Mouse (Mus musculus) midbrain, embryonic 14.5 days (tissue): Measurements from ENCODE around the gene Cd3d. TPM values are rescaled to one million over a fixed set of nuclear protein-coding genes. Genes with fewer than 3 reads are reported as not detected.
A peak's percentile ranks its signal among the peaks of the same experiment; 100 is the strongest.

Experiments used
- ATAC-seq: fragments of 200-750 bp; cut with Nextera tagmentation; 2 replicates; pipeline ENCODE4 v1.8.0; 2017; ENCODE audit warnings: moderate number of reproducible peaks, moderate library complexity; ENCODE audit not compliant: low FRiP score, low TSS enrichment
- DNase-seq: peaks from one replicate; pipeline ENCODE4 v3.0.0-alpha.2; 2015
- H3K27ac ChIP-seq: fragments of 300-500 bp; sonication (generic); replicated peaks from 2 replicates; pipeline ENCODE4 v1.5.1; 2014; ENCODE audit warnings: mild to moderate bottlenecking, low read depth, low read length, moderate library complexity
- H3K27me3 ChIP-seq: fragments of 300-500 bp; sonication (generic); 2 replicates; pipeline ENCODE4 v1.6.1; 2014; ENCODE audit warnings: low read length, control low read depth, mixed read lengths; ENCODE audit not compliant: control insufficient read depth, insufficient read depth
- H3K36me3 ChIP-seq: fragments of 300-500 bp; sonication (generic); 2 replicates; pipeline ENCODE4 v1.6.1; 2014; ENCODE audit warnings: low read length, control low read depth; ENCODE audit not compliant: control insufficient read depth, insufficient read depth
- H3K4me1 ChIP-seq: fragments of 300-500 bp; sonication (generic); 2 replicates; pipeline ENCODE4 v1.6.1; 2014; ENCODE audit warnings: mild to moderate bottlenecking, antibody characterized with exemption, low read length, control low read depth; ENCODE audit not compliant: control insufficient read depth, insufficient read depth
- H3K4me2 ChIP-seq: fragments of 300-500 bp; sonication (generic); 2 replicates; pipeline ENCODE4 v1.6.1; 2014; ENCODE audit warnings: mild to moderate bottlenecking, low read length, moderate library complexity
- H3K4me3 ChIP-seq: fragments of 300-500 bp; sonication (generic); replicated peaks from 2 replicates; pipeline ENCODE4 v1.5.1; 2014; ENCODE audit warnings: low read depth, low read length
- H3K9ac ChIP-seq: fragments of 300-500 bp; sonication (generic); replicated peaks from 2 replicates; pipeline ENCODE4 v1.6.1; 2014; ENCODE audit warnings: mild to moderate bottlenecking, low read length, moderate library complexity
- H3K9me3 ChIP-seq: fragments of 300-500 bp; sonication (generic); 2 replicates; pipeline ENCODE4 v1.6.1; 2016; ENCODE audit warnings: low read length, control low read depth, mixed read lengths; ENCODE audit not compliant: control insufficient read depth
- WGBS: fragments of 180-500 bp; shearing (Covaris S2); extraction: QIAGEN DNeasy Blood & Tissue Kit; methylation state at CpG from one replicate; pipeline ENCODE4 v1.1.7; 2014; 5-methylcytosine and 5-hydroxymethylcytosine counted together
- polyA plus RNA-seq: library from polyadenylated mRNA; unstranded; fragments of >200 nt; fragmentation: Nextera tagmentation; extraction: Ambion mirVana; gene quantifications from 2 replicates; pipeline ENCODE4 v1.2.1, GENCODE M21; 2014

Cd3d gene
- polyA plus RNA-seq: not detected in 2 replicates

GRCm38 (mm10) chr9:44981676-44982075, at the start of gene Cd3d:
TSS of gene Cd3d (plus strand) at chr9:44981786.
- H3K9ac ChIP-seq: no peak within 1 kb of the TSS
- ATAC-seq: no peak
- no peak within 1 kb of the TSS for H3K4me3 ChIP-seq
- H3K27ac ChIP-seq: no peak within 1 kb of the TSS
- 77% methylated on average over 4 of the region's 4 CpGs for WGBS
- H3K27me3 ChIP-seq: no peaks in the 10 kb centered on the region
- no peak within 1 kb of the TSS for H3K4me2 ChIP-seq
- H3K36me3 ChIP-seq: no peaks in the 10 kb centered on the region
- H3K9me3 ChIP-seq: no peaks in the 10 kb centered on the region
- H3K4me1 ChIP-seq: no peaks in the 10 kb centered on the region
- DNase-seq: no peak

- Histone ChIP-seq H3K4me1 (no peaks in the 10 kb centered on the region), H3K27ac (no peak overlapping the region), H3K36me3 (peaks cover 94% of the 10 kb centered on the region), H3K4me3 (no peak overlapping the region), H3K27me3 (no peaks in the 10 kb centered on the region), H3K9me3 (no peaks in the 10 kb centered on the region), H3K4me2 (no peak overlapping the region), H3K9ac (no peak overlapping the region)
- ATAC-seq: no peak
- WGBS: 94% methylated on average over 4 of the region's 4 CpGs
- no peak for DNase-seq
Measured at GRCm38 (mm10) chr9:44941756-44942155, 39.8 kb upstream of the Cd3d start.

- no peaks in the 10 kb centered on the region for H3K9me3 ChIP-seq
- no peak for ATAC-seq
- H3K4me2 ChIP-seq: no peak overlapping the region
- H3K27ac ChIP-seq: no peak overlapping the region
- 94% methylated on average over 4 of the region's 4 CpGs for WGBS
- peaks cover 94% of the 10 kb centered on the region for H3K36me3 ChIP-seq
- H3K4me1 ChIP-seq: no peaks in the 10 kb centered on the region
- no peak overlapping the region for H3K4me3 ChIP-seq
- H3K27me3 ChIP-seq: no peaks in the 10 kb centered on the region
- H3K9ac ChIP-seq: no peak overlapping the region
- no peak for DNase-seq
Measured at GRCm38 (mm10) chr9:44942421-44942820, 39.2 kb upstream of the Cd3d start.

- DNase-seq (no peak), ATAC-seq (no peak)
- Histone ChIP-seq H3K4me2 (no peak overlapping the region), H3K27me3 (no peaks in the 10 kb centered on the region), H3K4me3 (no peak overlapping the region), H3K27ac (no peak overlapping the region), H3K9me3 (no peaks in the 10 kb centered on the region), H3K4me1 (no peaks in the 10 kb centered on the region), H3K9ac (no peak overlapping the region), H3K36me3 (peaks cover 96% of the 10 kb centered on the region)
- WGBS: 96% methylated on average over 7 of the region's 7 CpGs
Measured at GRCm38 (mm10) chr9:44946185-44946695, 35.3 kb upstream of the Cd3d start.

- Histone ChIP-seq H3K4me2 (no peak overlapping the region), H3K4me3 (no peak overlapping the region), H3K9ac (no peak overlapping the region), H3K4me1 (no peaks in the 10 kb centered on the region), H3K36me3 (peaks cover 97% of the 10 kb centered on the region), H3K27ac (no peak overlapping the region), H3K9me3 (no peaks in the 10 kb centered on the region), H3K27me3 (no peaks in the 10 kb centered on the region)
- ATAC-seq (no peak), DNase-seq (no peak)
- 95% methylated on average over 5 of the region's 5 CpGs for WGBS
Measured at GRCm38 (mm10) chr9:44947836-44948235, 33.8 kb upstream of the Cd3d start.

GRCm38 (mm10) chr9:44954432-44954831, 27.2 kb upstream of the Cd3d start:
- peaks cover 89% of the 10 kb centered on the region for H3K36me3 ChIP-seq
- ATAC-seq (no peak), DNase-seq (no peak)
- WGBS: 90% methylated on average over 3 of the region's 3 CpGs
- H3K4me1 ChIP-seq: no peaks in the 10 kb centered on the region
- no peak overlapping the region for H3K4me2 ChIP-seq
- H3K9me3 ChIP-seq: no peaks in the 10 kb centered on the region
- no peak overlapping the region for H3K9ac ChIP-seq
- no peak overlapping the region for H3K4me3 ChIP-seq
- no peak overlapping the region for H3K27ac ChIP-seq
- H3K27me3 ChIP-seq: no peaks in the 10 kb centered on the region

GRCm38 (mm10) chr9:44965126-44965832, 16.3 kb upstream of the Cd3d start, which contains the start of gene Ube4a:
TSS of gene Ube4a (minus strand) at chr9:44965600.
- H3K36me3 ChIP-seq: peaks cover 19% of the 10 kb centered on the region; the same call in 1 of the 2 replicates
- H3K9me3 ChIP-seq: no peaks in the 10 kb centered on the region
- peak within 1 kb of the TSS; percentile 57 for H3K4me3 ChIP-seq
- H3K4me2 ChIP-seq: peak within 1 kb of the TSS; percentile 91
- H3K9ac ChIP-seq: peak within 1 kb of the TSS; percentile 57
- WGBS: 1% methylated on average over 39 of the region's 39 CpGs
- peak within 1 kb of the TSS; percentile 76 for H3K27ac ChIP-seq
- H3K4me1 ChIP-seq: peaks cover 14% of the 10 kb centered on the region
- DNase-seq (peak; percentile 100), ATAC-seq (peak; percentile 96)
- no peaks in the 10 kb centered on the region for H3K27me3 ChIP-seq

- H3K4me1 ChIP-seq: peaks cover 14% of the 10 kb centered on the region
- no peaks in the 10 kb centered on the region for H3K27me3 ChIP-seq
- H3K36me3 ChIP-seq: peaks cover 13% of the 10 kb centered on the region; the same call in 1 of the 2 replicates
- ATAC-seq (peak; percentile 44; the same call in 1 of the 2 replicates), DNase-seq (no peak)
- WGBS: 17% methylated on average over 10 of the region's 10 CpGs
- peak overlapping the region; percentile 57 for H3K4me3 ChIP-seq
- peak overlapping the region; percentile 72 for H3K4me2 ChIP-seq
- H3K9me3 ChIP-seq: no peaks in the 10 kb centered on the region
- peak overlapping the region; percentile 76 for H3K27ac ChIP-seq
- H3K9ac ChIP-seq: peak overlapping the region; percentile 42; the same call in 1 of the 2 replicates
Measured at GRCm38 (mm10) chr9:44965833-44966466, 15.6 kb upstream of the Cd3d start.
